Mouse (Mus musculus): ENCODE measurements around the gene Apobr. TPM values are rescaled to one million over a fixed set of nuclear protein-coding genes. Genes with fewer than 3 reads are reported as not detected.

Apobr gene
- 0.16 and 1.3 TPM in 2 replicates for polyA plus RNA-seq (2012; rRNA removed)

DNA sequence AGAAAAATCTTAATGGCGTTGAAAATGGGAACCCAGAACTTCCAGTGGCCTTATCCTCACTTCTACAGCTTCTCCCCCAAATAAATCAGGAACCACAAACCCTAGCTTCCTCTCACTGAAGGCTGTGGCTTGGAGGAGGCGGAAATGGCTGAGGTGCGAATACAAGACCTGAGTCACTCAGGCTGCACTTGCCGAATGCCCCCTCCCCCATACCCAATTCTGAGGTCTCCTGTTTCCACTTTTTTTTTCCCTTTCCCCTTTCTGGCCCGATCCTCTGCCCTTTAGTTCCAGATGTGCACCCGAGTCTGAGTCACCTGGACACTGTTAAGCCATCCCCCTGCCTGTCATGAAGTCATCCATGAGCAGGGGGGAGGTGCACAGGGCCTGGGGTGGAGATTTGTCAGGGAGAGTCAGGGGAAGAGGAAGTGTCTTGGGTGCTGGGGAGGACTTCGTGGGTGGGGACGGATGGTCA lies at the start of gene Apobr:
Gene Apobr, plus strand, starts transcription at position 437 of the 472 bp plus-strand sequence.
- Histone ChIP-seq H3K36me3 (ENCODE audit: control insufficient read depth, insufficient read depth, low read length) (no peaks in the 10 kb centered on the region), H3K27me3 (ENCODE audit: control insufficient read depth, insufficient read depth, low read length) (no peaks in the 10 kb centered on the region), H3K4me1 (ENCODE audit: control insufficient read depth, insufficient read depth, low read length) (peaks cover 30% of the 10 kb centered on the region), H3K27ac (ENCODE audit: control insufficient read depth, insufficient read depth, low read depth, low read length) (no peak within 1 kb of the TSS), H3K4me3 (ENCODE audit: control insufficient read depth, low read depth, low read length) (no peak within 1 kb of the TSS)
- TF ChIP-seq POLR2A (IDR thresholded peaks at IDR 0.05; ENCODE audit: control insufficient read depth, low read depth, low read length) (no peak), CTCF (IDR thresholded peaks at IDR 0.05; ENCODE audit: control insufficient read depth, insufficient read depth, insufficient replicate concordance, low read depth, low read length) (no peak)

DNA sequence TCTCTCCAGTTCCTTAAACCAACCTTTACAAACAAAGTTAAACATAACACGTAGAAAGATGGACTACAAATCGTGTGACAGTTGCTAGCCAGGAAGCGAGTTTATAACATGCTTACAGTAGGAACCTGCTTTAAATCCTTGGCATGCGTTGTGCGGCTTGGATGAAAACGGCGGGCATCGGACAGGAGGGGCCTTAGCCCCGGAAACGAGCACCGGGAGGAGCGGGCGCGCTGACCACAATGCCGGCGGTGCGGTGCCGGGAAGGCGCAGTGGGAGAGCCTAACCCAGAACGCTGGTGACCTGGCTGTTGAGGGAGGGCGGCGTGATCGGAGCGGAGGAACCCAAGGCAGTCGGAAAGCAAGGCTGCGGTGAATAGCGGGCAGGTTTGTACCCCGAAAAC lies 49.0 kb upstream of the Apobr start:
- H3K36me3 ChIP-seq (ENCODE audit: control insufficient read depth, insufficient read depth, low read length), result no peaks in the 10 kb centered on the region
- no peak for TF ChIP-seq CTCF (IDR thresholded peaks at IDR 0.05; ENCODE audit: control insufficient read depth, insufficient read depth, insufficient replicate concordance, low read depth, low read length)
- no peak for TF ChIP-seq POLR2A (IDR thresholded peaks at IDR 0.05; ENCODE audit: control insufficient read depth, low read depth, low read length)
- H3K4me3 ChIP-seq (ENCODE audit: control insufficient read depth, low read depth, low read length), result peak overlapping the region; percentile 51
- H3K4me1 ChIP-seq (ENCODE audit: control insufficient read depth, insufficient read depth, low read length), result peaks cover 10% of the 10 kb centered on the region
- no peak overlapping the region for H3K27ac ChIP-seq (ENCODE audit: control insufficient read depth, insufficient read depth, low read depth, low read length)
- H3K27me3 ChIP-seq (ENCODE audit: control insufficient read depth, insufficient read depth, low read length), result peaks cover 2% of the 10 kb centered on the region; the same call in 1 of the 2 replicates

DNA sequence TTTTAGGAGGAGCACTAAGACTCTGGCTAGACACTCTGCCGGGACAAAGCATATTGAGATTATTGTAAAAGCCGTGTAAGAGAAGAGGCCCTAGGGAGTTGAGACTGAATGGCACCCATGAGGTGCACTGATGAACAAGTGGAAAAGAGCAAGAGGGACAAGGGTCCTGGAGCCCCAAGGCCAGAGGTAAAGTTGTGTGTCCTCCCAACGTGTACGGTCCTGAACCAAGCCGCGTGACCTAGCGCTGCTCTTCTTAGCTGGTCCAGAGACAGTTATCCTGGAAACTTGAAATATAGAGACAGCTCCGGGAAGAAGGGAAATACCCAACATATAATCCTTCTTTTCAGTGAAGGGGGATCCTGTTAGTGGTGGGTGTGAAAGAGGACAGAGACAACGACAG lies 48.3 kb upstream of the Apobr start:
- Histone ChIP-seq H3K27me3 (ENCODE audit: control insufficient read depth, insufficient read depth, low read length) (peaks cover 2% of the 10 kb centered on the region; the same call in 1 of the 2 replicates), H3K27ac (ENCODE audit: control insufficient read depth, insufficient read depth, low read depth, low read length) (no peak overlapping the region), H3K4me1 (ENCODE audit: control insufficient read depth, insufficient read depth, low read length) (peaks cover 10% of the 10 kb centered on the region), H3K4me3 (ENCODE audit: control insufficient read depth, low read depth, low read length) (peak overlapping the region; percentile 29), H3K36me3 (ENCODE audit: control insufficient read depth, insufficient read depth, low read length) (no peaks in the 10 kb centered on the region)
- TF ChIP-seq POLR2A (IDR thresholded peaks at IDR 0.05; ENCODE audit: control insufficient read depth, low read depth, low read length), result no peak
- no peak for TF ChIP-seq CTCF (IDR thresholded peaks at IDR 0.05; ENCODE audit: control insufficient read depth, insufficient read depth, insufficient replicate concordance, low read depth, low read length)

DNA sequence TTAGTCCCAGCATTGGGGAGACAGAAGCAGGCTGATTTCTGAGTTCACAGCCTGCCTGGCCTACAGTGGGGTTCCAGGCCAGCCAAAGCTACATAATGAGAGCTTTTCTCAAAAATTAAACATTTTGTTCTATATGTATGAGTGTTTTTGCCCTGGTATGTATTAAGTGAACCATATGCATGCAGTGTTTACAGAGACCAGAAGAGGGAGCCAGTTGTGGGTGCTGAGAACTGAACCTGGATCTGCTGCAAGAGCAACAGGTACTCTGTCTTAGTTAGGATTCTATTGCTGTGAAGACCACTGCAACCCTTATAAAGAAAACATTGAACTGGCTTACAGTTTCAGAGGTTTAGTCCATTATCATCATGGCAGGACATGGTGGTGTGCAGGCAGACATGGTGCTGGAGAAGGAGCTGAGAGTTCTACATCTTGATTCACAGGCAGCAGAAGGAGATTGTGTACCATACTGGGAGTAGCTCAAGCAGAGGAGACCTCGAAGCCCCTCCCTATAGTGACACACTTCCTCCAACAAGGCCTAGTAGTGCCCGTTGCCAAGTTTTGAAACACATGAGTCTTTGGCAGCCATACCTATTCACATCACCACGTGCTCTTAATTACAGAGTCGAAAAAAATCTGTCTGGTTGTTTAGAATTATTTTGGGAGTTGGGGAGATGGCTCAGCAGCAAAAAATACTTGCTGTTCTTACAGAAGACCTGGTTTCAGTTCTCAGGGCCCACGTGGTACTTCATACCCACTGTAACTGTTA lies 46.7 kb upstream of the Apobr start:
- Histone ChIP-seq H3K27ac (ENCODE audit: control insufficient read depth, insufficient read depth, low read depth, low read length) (no peak overlapping the region), H3K4me1 (ENCODE audit: control insufficient read depth, insufficient read depth, low read length) (peaks cover 10% of the 10 kb centered on the region), H3K36me3 (ENCODE audit: control insufficient read depth, insufficient read depth, low read length) (no peaks in the 10 kb centered on the region), H3K4me3 (ENCODE audit: control insufficient read depth, low read depth, low read length) (no peak overlapping the region), H3K27me3 (ENCODE audit: control insufficient read depth, insufficient read depth, low read length) (peaks cover 2% of the 10 kb centered on the region; the same call in 1 of the 2 replicates)
- TF ChIP-seq CTCF (IDR thresholded peaks at IDR 0.05; ENCODE audit: control insufficient read depth, insufficient read depth, insufficient replicate concordance, low read depth, low read length) (no peak), POLR2A (IDR thresholded peaks at IDR 0.05; ENCODE audit: control insufficient read depth, low read depth, low read length) (no peak)

DNA sequence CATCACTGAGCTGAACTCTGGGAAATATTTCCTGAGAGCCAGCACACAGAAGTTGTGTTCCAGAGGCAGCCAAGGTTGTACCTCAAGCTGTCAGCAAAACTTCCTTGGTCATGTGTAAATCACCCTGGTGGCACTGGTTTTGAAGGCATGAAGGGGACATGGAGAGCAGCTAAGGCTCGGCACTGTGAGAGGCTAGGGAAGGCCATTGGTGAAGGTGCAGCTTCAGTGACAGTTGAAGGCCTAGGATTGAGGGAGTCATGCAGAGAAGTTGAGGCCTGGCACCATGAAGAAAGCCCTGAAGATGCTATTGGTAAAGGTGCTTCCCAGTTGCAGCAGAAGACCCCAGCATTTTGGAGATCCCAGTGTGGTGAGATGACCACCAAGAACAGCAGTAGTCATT lies 43.1 kb upstream of the Apobr start:
- H3K4me3 ChIP-seq (ENCODE audit: control insufficient read depth, low read depth, low read length), result no peak overlapping the region
- H3K27ac ChIP-seq (ENCODE audit: control insufficient read depth, insufficient read depth, low read depth, low read length), result no peak overlapping the region
- TF ChIP-seq CTCF (IDR thresholded peaks at IDR 0.05; ENCODE audit: control insufficient read depth, insufficient read depth, insufficient replicate concordance, low read depth, low read length), result no peak
- TF ChIP-seq POLR2A (IDR thresholded peaks at IDR 0.05; ENCODE audit: control insufficient read depth, low read depth, low read length), result no peak
- no peaks in the 10 kb centered on the region for H3K27me3 ChIP-seq (ENCODE audit: control insufficient read depth, insufficient read depth, low read length)
- 0 out of 2 replicates have a peak, but pooled peaks cover 2% of the 10 kb centered on the region for H3K4me1 ChIP-seq (ENCODE audit: control insufficient read depth, insufficient read depth, low read length)
- H3K36me3 ChIP-seq (ENCODE audit: control insufficient read depth, insufficient read depth, low read length), result no peaks in the 10 kb centered on the region; the same call in 1 of the 2 replicates

DNA sequence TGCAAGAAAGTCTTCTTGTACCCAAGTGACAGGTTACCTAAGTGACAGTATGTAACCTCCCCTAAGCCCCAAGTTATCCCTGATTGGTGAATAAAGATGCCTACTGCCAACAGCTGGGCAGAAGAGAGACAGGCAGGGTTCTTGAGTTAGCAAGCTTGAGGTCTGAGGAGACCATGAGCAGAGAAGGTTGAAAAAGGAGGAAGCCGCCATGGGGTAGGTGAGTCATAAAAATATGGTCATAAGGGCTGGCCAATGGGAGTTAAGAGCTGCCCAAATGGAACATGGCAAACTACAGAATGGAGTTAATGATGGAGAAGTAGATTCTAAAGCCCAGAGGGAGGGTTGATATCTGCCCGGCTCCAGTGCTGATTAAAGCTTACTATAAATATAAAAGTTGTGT lies 39.1 kb upstream of the Apobr start:
- Histone ChIP-seq H3K36me3 (ENCODE audit: control insufficient read depth, insufficient read depth, low read length) (no peaks in the 10 kb centered on the region; the same call in none of the 2 replicates), H3K27ac (ENCODE audit: control insufficient read depth, insufficient read depth, low read depth, low read length) (no peak overlapping the region), H3K4me3 (ENCODE audit: control insufficient read depth, low read depth, low read length) (no peak overlapping the region), H3K27me3 (ENCODE audit: control insufficient read depth, insufficient read depth, low read length) (no peaks in the 10 kb centered on the region), H3K4me1 (ENCODE audit: control insufficient read depth, insufficient read depth, low read length) (no peaks in the 10 kb centered on the region)
- TF ChIP-seq POLR2A (IDR thresholded peaks at IDR 0.05; ENCODE audit: control insufficient read depth, low read depth, low read length) (no peak), CTCF (IDR thresholded peaks at IDR 0.05; ENCODE audit: control insufficient read depth, insufficient read depth, insufficient replicate concordance, low read depth, low read length) (no peak)

DNA sequence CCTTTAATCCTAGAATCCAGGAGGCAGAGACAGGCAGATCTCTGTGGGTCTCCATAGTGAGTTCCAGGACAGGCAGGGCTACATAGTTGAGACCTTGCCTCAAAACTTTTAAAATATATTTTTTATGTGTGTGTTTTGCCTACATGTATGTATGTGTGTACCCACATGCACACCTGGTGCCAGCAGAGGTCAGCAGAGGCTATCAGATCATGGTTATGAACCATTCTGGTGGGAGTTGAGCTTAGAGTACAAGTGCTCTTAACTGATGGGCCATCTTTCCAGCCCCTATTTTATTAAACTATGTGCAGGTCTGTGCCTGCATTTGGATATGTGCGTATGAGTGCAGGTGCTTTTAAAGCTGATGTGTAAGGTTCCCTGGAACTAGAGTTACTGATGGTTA lies 29.9 kb upstream of the Apobr start:
- no peak for TF ChIP-seq POLR2A (IDR thresholded peaks at IDR 0.05; ENCODE audit: control insufficient read depth, low read depth, low read length)
- no peak for TF ChIP-seq CTCF (IDR thresholded peaks at IDR 0.05; ENCODE audit: control insufficient read depth, insufficient read depth, insufficient replicate concordance, low read depth, low read length)
- peaks cover 4% of the 10 kb centered on the region for H3K36me3 ChIP-seq (ENCODE audit: control insufficient read depth, insufficient read depth, low read length)
- H3K27me3 ChIP-seq (ENCODE audit: control insufficient read depth, insufficient read depth, low read length), result no peaks in the 10 kb centered on the region
- H3K27ac ChIP-seq (ENCODE audit: control insufficient read depth, insufficient read depth, low read depth, low read length), result no peak overlapping the region
- H3K4me1 ChIP-seq (ENCODE audit: control insufficient read depth, insufficient read depth, low read length), result no peaks in the 10 kb centered on the region
- H3K4me3 ChIP-seq (ENCODE audit: control insufficient read depth, low read depth, low read length), result no peak overlapping the region
